Mouse (Mus musculus) hindbrain, postnatal 0 days (tissue): ENCODE measurements at regions not wholly inside any gene's neighbourhood (a gene's known extent, or its start where the extent isn't known, plus 50 kb on each side); places are given as distances from the start of the nearest gene placed in this dataset.

ENCODE experiments used
- ATAC-seq: fragments of 200-750 bp; cut with Nextera tagmentation; 2 replicates; pipeline ENCODE4 v1.8.0; 2017; ENCODE audit warnings: mild to moderate bottlenecking, moderate TSS enrichment, moderate library complexity
- DNase-seq: peaks from one replicate; pipeline ENCODE4 v3.0.0-alpha.2; 2015; ENCODE audit warnings: low spot score
- H3K27ac ChIP-seq: fragments of 300-500 bp; sonication (generic); 2 replicates; pipeline ENCODE4 v1.5.1; 2014; ENCODE audit warnings: mild to moderate bottlenecking
- H3K27me3 ChIP-seq: fragments of 300-500 bp; sonication (generic); 2 replicates; pipeline ENCODE4 v1.6.1; 2014; ENCODE audit warnings: low read length, mixed read lengths; ENCODE audit not compliant: insufficient read depth
- H3K36me3 ChIP-seq: fragments of 300-500 bp; sonication (generic); 2 replicates; pipeline ENCODE4 v1.6.1; 2014; ENCODE audit warnings: low read length, mixed read lengths; ENCODE audit not compliant: insufficient read depth
- H3K4me1 ChIP-seq: fragments of 300-500 bp; sonication (generic); 2 replicates; pipeline ENCODE4 v1.6.1; 2014; ENCODE audit warnings: antibody characterized with exemption, low read length, mixed read lengths; ENCODE audit not compliant: insufficient read depth
- H3K4me2 ChIP-seq: fragments of 300-500 bp; sonication (generic); 2 replicates; pipeline ENCODE4 v1.6.1; 2014; ENCODE audit warnings: low read depth, mild to moderate bottlenecking, low read length, moderate library complexity, mixed read lengths
- H3K4me3 ChIP-seq: fragments of 300-500 bp; sonication (generic); 2 replicates; pipeline ENCODE4 v1.5.1; 2014; ENCODE audit warnings: low read length
- H3K9ac ChIP-seq: fragments of 300-500 bp; sonication (generic); replicated peaks from 2 replicates; pipeline ENCODE4 v1.6.1; 2014; ENCODE audit warnings: mild to moderate bottlenecking, low read length, moderate library complexity, mixed read lengths
- H3K9me3 ChIP-seq: fragments of 300-500 bp; sonication (generic); 2 replicates; pipeline ENCODE4 v1.6.1; 2016; ENCODE audit warnings: low read length, mixed read lengths
- CTCF ChIP-seq: IDR thresholded peaks from 2 replicates; pipeline ENCODE4 v1.5.1; 2016; ENCODE audit warnings: antibody characterized with exemption, control low read depth, low read depth
- WGBS: fragments of 180-500 bp; shearing (Covaris S2); extraction: QIAGEN DNeasy Blood & Tissue Kit; methylation state at CpG from one replicate; pipeline ENCODE4 v1.1.7; 2014; 5-methylcytosine and 5-hydroxymethylcytosine counted together

DNA sequence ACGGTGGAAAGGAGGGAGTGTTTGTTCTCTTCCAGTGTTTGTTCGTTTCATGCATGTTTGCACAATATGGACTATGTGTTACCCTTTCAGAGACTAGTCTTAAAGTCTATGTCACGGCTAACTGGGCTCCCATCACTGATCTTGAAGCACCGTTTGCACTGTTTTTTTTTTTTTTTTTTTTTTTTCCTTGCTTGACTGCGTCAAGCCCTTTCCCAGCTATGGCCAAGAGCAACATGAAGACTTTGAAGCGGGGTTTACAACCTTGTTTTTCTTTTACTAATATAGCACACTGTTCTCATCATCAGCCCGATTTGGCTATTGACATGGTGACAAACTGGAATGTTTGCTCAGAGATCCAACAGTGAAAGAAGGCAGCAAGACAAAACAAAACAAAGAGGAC, 109.1 kb upstream of the Slc5a12 start:
- no peaks in the 10 kb centered on the region for H3K27me3 ChIP-seq
- no peak overlapping the region for H3K9ac ChIP-seq
- H3K36me3 ChIP-seq: no peaks in the 10 kb centered on the region
- 60% methylated on average over 7 of the region's 7 CpGs for WGBS
- no peak for ATAC-seq
- no peak overlapping the region for H3K27ac ChIP-seq
- TF ChIP-seq CTCF: no peak
- DNase-seq: no peak
- no peak overlapping the region for H3K4me3 ChIP-seq
- 0 out of 2 replicates have a peak, but pooled peaks cover 4% of the 10 kb centered on the region for H3K4me1 ChIP-seq
- H3K9me3 ChIP-seq: no peaks in the 10 kb centered on the region
- H3K4me2 ChIP-seq: no peak overlapping the region

DNA sequence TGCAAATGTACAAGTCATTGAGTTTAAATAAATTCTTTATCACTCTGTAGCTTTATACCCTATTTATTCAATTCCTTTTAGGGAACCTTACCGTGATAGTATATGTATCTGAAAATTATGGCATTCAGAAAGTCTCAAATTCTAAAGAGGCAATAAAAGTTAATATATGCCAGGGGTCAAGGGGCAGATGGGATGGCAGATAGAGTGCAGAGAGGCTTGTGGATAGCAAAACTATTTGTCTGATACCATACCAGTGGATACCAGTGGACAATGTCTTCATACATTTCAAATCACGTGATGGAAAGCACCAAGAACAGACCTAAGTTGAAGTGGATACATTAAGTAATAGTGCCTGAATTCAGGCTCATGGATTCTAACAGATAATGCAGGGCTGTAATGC, 95.3 kb upstream of the Slc5a12 start:
- Histone ChIP-seq H3K27me3 (no peaks in the 10 kb centered on the region), H3K4me3 (no peak overlapping the region), H3K27ac (no peak overlapping the region), H3K4me2 (no peak overlapping the region), H3K4me1 (no peaks in the 10 kb centered on the region), H3K9me3 (no peaks in the 10 kb centered on the region), H3K9ac (no peak overlapping the region), H3K36me3 (no peaks in the 10 kb centered on the region)
- ATAC-seq (no peak), DNase-seq (no peak)
- WGBS: 77% methylated on average over 2 of the region's 2 CpGs
- no peak for TF ChIP-seq CTCF

DNA sequence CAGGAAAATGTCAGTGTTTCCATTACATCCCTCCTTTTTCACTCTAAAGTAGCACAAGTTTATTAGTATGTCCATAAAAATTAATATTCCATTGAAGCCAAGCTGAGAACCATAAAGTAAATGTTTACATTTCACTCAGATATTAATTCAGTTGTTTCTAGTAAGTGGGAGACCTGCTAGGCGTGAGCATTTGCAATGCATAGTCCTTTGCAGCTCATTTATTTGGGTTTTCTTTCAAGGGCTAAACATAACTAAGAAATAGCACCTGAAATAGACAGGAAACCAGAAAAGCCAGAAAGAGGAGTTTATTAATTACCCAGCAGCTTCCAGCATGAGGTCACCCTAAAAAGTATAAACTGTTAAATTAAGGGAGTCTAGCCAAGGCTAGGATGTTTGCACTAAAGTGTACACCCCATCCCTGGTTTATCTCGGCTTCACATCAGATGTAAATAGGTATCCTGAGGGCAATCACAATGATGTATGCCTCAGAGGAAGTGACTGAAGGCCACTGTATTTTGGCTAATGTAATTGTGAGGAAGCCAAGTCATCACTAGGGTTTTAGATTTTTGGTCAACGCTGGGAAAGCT, 88.8 kb upstream of the Slc5a12 start:
- Histone ChIP-seq H3K4me2 (no peak overlapping the region), H3K27me3 (no peaks in the 10 kb centered on the region), H3K9me3 (no peaks in the 10 kb centered on the region), H3K27ac (no peak overlapping the region), H3K4me1 (no peaks in the 10 kb centered on the region), H3K4me3 (no peak overlapping the region), H3K36me3 (no peaks in the 10 kb centered on the region), H3K9ac (no peak overlapping the region)
- 83% methylated on average over 3 of the region's 3 CpGs for WGBS
- no peak for ATAC-seq
- no peak for DNase-seq
- no peak for TF ChIP-seq CTCF

DNA sequence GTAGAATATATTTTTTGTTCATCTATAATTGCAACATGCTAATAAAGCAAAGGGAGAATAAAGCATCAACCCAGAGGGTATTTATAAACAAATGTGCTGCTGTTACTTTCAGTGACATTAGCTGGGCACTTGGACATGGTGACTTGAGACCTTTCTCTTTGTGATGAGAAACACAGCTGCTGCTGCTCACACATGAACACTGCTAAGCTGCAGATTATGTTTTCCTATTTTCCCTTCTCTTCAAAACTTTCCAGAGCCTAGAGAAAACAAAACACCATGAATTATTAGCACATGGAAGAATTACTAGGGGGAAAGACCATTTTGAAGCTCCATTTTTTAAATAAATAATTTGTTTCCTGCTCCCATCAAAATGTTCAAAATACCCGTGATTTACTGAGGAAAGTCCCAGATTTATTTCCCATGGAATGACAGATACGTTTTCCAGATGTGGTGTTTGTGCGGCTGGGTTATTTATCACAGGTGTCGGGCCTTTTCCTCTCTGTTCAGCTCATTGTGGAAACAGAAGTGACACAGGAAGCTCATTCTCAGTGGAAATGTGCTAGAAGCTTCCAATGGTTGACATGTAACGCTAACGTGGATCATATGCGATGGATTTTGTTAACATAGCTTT, 73.8 kb upstream of the Slc5a12 start:
- Histone ChIP-seq H3K9me3 (no peaks in the 10 kb centered on the region), H3K27me3 (no peaks in the 10 kb centered on the region), H3K4me2 (no peak overlapping the region), H3K4me3 (no peak overlapping the region), H3K36me3 (no peaks in the 10 kb centered on the region), H3K9ac (no peak overlapping the region), H3K27ac (no peak overlapping the region), H3K4me1 (no peaks in the 10 kb centered on the region)
- ATAC-seq (no peak), DNase-seq (no peak)
- 82% methylated on average over 7 of the region's 7 CpGs for WGBS
- no peak for TF ChIP-seq CTCF

DNA sequence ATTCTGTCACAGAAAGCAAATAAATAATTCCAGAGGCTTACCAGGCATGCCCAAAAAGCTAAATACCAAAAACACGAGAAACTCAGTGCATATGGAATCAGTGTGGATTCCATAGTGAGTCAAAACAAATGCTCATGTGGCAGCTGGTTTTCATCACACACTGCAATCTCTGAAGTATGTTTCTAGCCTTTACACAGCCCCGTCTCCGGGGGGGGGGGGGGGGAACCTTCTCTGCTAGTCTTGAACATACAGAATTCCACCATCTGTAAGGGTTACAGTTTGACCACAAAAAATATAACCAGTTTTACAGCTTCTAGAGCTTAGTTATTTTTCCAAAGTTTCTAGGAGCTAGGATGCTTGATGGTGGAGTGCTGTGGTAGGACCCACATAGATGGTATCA, 68.9 kb upstream of the Slc5a12 start:
- H3K4me3 ChIP-seq: no peak overlapping the region
- 95% methylated on average over 3 of the region's 3 CpGs for WGBS
- TF ChIP-seq CTCF: no peak
- DNase-seq (no peak), ATAC-seq (no peak)
- no peaks in the 10 kb centered on the region for H3K9me3 ChIP-seq
- no peak overlapping the region for H3K4me2 ChIP-seq
- no peaks in the 10 kb centered on the region for H3K36me3 ChIP-seq
- no peak overlapping the region for H3K9ac ChIP-seq
- H3K4me1 ChIP-seq: no peaks in the 10 kb centered on the region
- H3K27ac ChIP-seq: no peak overlapping the region
- no peaks in the 10 kb centered on the region for H3K27me3 ChIP-seq

DNA sequence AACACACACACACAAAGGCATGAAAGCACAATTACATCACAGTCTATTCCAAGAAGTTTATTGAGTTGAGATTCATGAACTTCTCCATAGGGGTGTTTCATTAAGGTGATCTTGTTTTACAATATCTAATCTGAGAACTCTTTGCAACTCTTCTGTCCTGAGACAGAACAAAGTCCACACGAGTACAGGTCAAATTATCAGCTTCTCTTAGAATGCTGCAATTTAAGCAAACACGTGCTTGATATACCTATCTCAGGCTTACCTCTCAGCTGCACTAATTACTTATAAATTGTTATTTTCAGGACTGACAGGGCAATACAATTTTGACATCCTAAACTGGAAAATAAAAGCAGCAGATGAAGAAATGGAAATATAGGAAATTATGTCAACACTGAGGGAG, 57.0 kb upstream of the Slc5a12 start:
- Histone ChIP-seq H3K4me3 (no peak overlapping the region), H3K27me3 (no peaks in the 10 kb centered on the region), H3K9me3 (no peaks in the 10 kb centered on the region), H3K9ac (no peak overlapping the region), H3K36me3 (no peaks in the 10 kb centered on the region), H3K4me2 (no peak overlapping the region), H3K4me1 (no peaks in the 10 kb centered on the region), H3K27ac (no peak overlapping the region)
- 94% methylated on average over 2 of the region's 2 CpGs for WGBS
- no peak for ATAC-seq
- no peak for TF ChIP-seq CTCF
- DNase-seq: no peak

DNA sequence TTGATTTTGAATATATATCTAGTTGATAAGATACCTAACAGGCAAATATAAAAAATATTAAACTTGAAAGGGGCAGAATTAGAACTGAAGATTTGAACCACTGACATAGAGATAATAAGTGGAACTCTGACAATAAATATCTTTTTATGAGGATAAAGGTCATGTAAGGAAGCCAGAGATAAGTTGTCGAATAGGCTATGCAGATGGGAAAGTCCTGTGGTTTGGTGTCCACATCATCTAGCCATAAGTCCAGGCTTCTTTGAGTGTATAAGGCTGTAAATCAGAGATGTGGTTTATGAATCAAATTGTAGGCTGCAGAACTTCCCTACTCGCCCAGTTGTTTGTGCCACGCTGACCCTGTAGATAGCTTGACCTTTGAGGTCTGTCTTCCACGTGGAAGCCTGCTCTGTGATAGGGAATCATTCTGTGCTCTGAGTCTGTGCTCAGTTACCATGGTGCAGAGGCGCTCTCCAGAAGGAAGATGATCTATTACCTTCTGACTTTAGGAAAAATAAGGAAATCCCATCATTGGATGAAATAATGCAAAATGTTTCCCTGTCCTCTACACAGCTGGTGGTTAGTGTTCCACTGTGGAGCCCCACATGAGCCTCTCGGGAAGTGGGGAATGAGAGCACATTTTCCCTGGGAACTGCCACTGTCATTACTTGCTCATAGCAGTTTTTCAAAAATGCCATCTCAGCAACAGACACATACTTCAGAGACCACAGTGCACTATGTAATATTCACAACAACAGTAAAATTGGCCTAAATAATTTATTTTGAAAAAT, 56.3 kb upstream of the Slc5a12 start:
- no peak overlapping the region for H3K27ac ChIP-seq
- WGBS: 78% methylated on average over 6 of the region's 6 CpGs
- H3K4me3 ChIP-seq: no peak overlapping the region
- ATAC-seq (no peak), DNase-seq (no peak)
- H3K9me3 ChIP-seq: no peaks in the 10 kb centered on the region
- H3K9ac ChIP-seq: no peak overlapping the region
- no peaks in the 10 kb centered on the region for H3K36me3 ChIP-seq
- no peak for TF ChIP-seq CTCF
- H3K4me1 ChIP-seq: no peaks in the 10 kb centered on the region
- no peak overlapping the region for H3K4me2 ChIP-seq
- no peaks in the 10 kb centered on the region for H3K27me3 ChIP-seq
